ENCODE assay signal across 18 mouse cellular contexts in genomic region chr7:100150086-100150485, GRCm38 (mm10). TPM values are rescaled to one million over a fixed set of nuclear protein-coding genes. Genes with fewer than 3 reads are reported as not detected.
A peak's percentile ranks its signal among the peaks of the same experiment; 100 is the strongest.
DNase-seq lines count a peak whose midpoint lies in the region; ATAC-seq and TF ChIP-seq lines count a peak whose summit lies in the region.
"Had no signal": no experiment of that assay in that cellular context is flagged by ENCODE, and none has a peak within 500 bp of the region (broad histone marks: within the 10 kb centered on the region; RNA-seq: fewer than 3 reads in every experiment).

No protein-coding gene starts in this region.

- TF ChIP-seq POLR2A in spleen, adult 2 months (IDR thresholded peaks at IDR 0.05; ENCODE audit: low read depth, low read length): no peak

- H3K4me3 ChIP-seq in spleen, adult 2 months (ENCODE audit: extremely low read depth, insufficient read depth, insufficient read length): no peak overlapping the region; the same call in 1 of the 2 replicates
- no peak overlapping the region for H3K4me3 ChIP-seq in hindbrain, embryonic 11.5 days (ENCODE audit: low read depth, low read length)
- H3K4me3 ChIP-seq: forebrain, embryonic 15.5 days; left cerebral cortex, adult 2 months; limb, embryonic 10.5 days; neural tube, embryonic 15.5 days had no signal

- no peaks in the 10 kb centered on the region for H3K9me3 ChIP-seq in hindbrain, embryonic 11.5 days (ENCODE audit: control insufficient read depth, low read length)
- H3K9me3 ChIP-seq: forebrain, embryonic 15.5 days; limb, embryonic 10.5 days; neural tube, embryonic 15.5 days had no signal

- no peaks in the 10 kb centered on the region for H3K36me3 ChIP-seq in spleen, adult 2 months (ENCODE audit: control insufficient read depth, insufficient read depth, low read length)
- H3K36me3 ChIP-seq in hindbrain, embryonic 11.5 days (ENCODE audit: control insufficient read depth, insufficient read depth, low read length): no peaks in the 10 kb centered on the region
- H3K36me3 ChIP-seq: forebrain, embryonic 15.5 days; limb, embryonic 10.5 days; neural tube, embryonic 15.5 days had no signal

- H3K9ac ChIP-seq in hindbrain, embryonic 11.5 days (ENCODE audit: low read depth, low read length): no peak overlapping the region
- H3K9ac ChIP-seq: forebrain, embryonic 15.5 days; neural tube, embryonic 15.5 days had no signal

- ATAC-seq in hindbrain, embryonic 11.5 days (ENCODE audit: low FRiP score): no peak
- ATAC-seq: forebrain, embryonic 15.5 days; midbrain, embryonic 16.5 days had no signal

- peak overlapping the region; percentile 43 for H3K27ac ChIP-seq in spleen, adult 2 months (ENCODE audit: insufficient read depth, low read length)
- H3K27ac ChIP-seq in hindbrain, embryonic 11.5 days (ENCODE audit: low read depth, low read length): no peak overlapping the region
- H3K27ac ChIP-seq: forebrain, embryonic 15.5 days; left cerebral cortex, adult 2 months; limb, embryonic 10.5 days; neural tube, embryonic 15.5 days had no signal

- no peak for TF ChIP-seq CTCF in spleen, adult 2 months (IDR thresholded peaks at IDR 0.05; ENCODE audit: extremely low read depth, insufficient read depth, insufficient read length, insufficient replicate concordance)

- H3K4me1 ChIP-seq in spleen, adult 2 months (ENCODE audit: control insufficient read depth, insufficient read depth, insufficient read length): no peaks in the 10 kb centered on the region; the same call in 1 of the 2 replicates
- no peaks in the 10 kb centered on the region for H3K4me1 ChIP-seq in hindbrain, embryonic 11.5 days (replicated peaks; ENCODE audit: control insufficient read depth, insufficient read depth, low read length)
- H3K4me1 ChIP-seq: forebrain, embryonic 15.5 days; neural tube, embryonic 15.5 days had no signal

- H3K27me3 ChIP-seq in spleen, adult 2 months (ENCODE audit: control insufficient read depth, insufficient read depth, low read length): no peaks in the 10 kb centered on the region
- H3K27me3 ChIP-seq in hindbrain, embryonic 11.5 days (ENCODE audit: control insufficient read depth, insufficient read depth, low read length): no peaks in the 10 kb centered on the region
- H3K27me3 ChIP-seq: forebrain, embryonic 15.5 days; neural tube, embryonic 15.5 days had no signal

- DNase-seq in kidney, adult 11 months: peak; percentile 14
- DNase-seq in kidney, adult 8-10 months: no peak
- DNase-seq in spleen, adult 2 months (ENCODE audit: low read depth in 1 of 2, low spot score in 2 of 2): no peak
- no peak for DNase-seq in spleen, postnatal 10 days (ENCODE audit: low spot score in 2 of 2)
- DNase-seq in kidney, postnatal 10 days: peak; percentile 48
- no peak for DNase-seq in layer of hippocampus, adult 9-10 months (ENCODE audit: low spot score)
- no peak for DNase-seq in hindbrain, embryonic 11.5 days (ENCODE audit: low spot score)
- DNase-seq: cerebellum, adult 11-12 months; cerebellum, postnatal 14 days; gastrocnemius, postnatal 25 days; lung, adult 2 months; right cerebral cortex, adult 18-20 months; thymus, adult 18-20 months had no signal

- H3K4me2 ChIP-seq in hindbrain, embryonic 11.5 days (replicated peaks; ENCODE audit: low read depth, low read length): no peak overlapping the region
- H3K4me2 ChIP-seq: forebrain, embryonic 15.5 days; neural tube, embryonic 15.5 days had no signal

- 73% methylated on average over 10 of the region's 10 CpGs for WGBS in spleen, adult 2 months
- 57% methylated on average over 10 of the region's 10 CpGs for WGBS in hindbrain, embryonic 11.5 days

RNA-seq across cellular contexts. Expression of gene Lipt2, which starts 9.0 kb away (rescaled TPM):
- 2.4 and 4.6 TPM in 2 replicates for polyA plus RNA-seq in spleen, adult 2 months (2012; rRNA removed)
- 20.8 and 23.7 TPM in 2 replicates for polyA plus RNA-seq in hindbrain, embryonic 11.5 days (2014; fragmentation: Nextera tagmentation; extraction: Ambion mirVana)

RNA-seq across cellular contexts. Expression of gene Kcne3, which starts 26.2 kb away (rescaled TPM):
- 1.3 and 2.2 TPM in 2 replicates for polyA plus RNA-seq in spleen, adult 2 months (2012; rRNA removed)
- 3.4 and 3.9 TPM in 2 replicates for polyA plus RNA-seq in hindbrain, embryonic 11.5 days (2014; fragmentation: Nextera tagmentation; extraction: Ambion mirVana)

RNA-seq across cellular contexts. Expression of gene Pold3, which starts 28.7 kb away (rescaled TPM):
- polyA plus RNA-seq in spleen, adult 2 months (2012; rRNA removed): 6.7 and 7.9 TPM in 2 replicates
- polyA plus RNA-seq in hindbrain, embryonic 11.5 days (2014; fragmentation: Nextera tagmentation; extraction: Ambion mirVana): 79.9 and 88.9 TPM in 2 replicates

Comparison
In these comparisons a context has a peak if more than half of its experiments do, and no peak if none do; other contexts are left out.
1. DNase-seq: peak in kidney, adult 11 months (single experiment) and kidney, postnatal 10 days (single experiment); none in kidney, adult 8-10 months (0 of 2), spleen, adult 2 months (0 of 2), spleen, postnatal 10 days (0 of 2), layer of hippocampus, adult 9-10 months (single experiment) and hindbrain, embryonic 11.5 days (single experiment).